Mouse (Mus musculus): Measurements from ENCODE around the gene Prr23a3.

Prr23a3 gene

DNA sequence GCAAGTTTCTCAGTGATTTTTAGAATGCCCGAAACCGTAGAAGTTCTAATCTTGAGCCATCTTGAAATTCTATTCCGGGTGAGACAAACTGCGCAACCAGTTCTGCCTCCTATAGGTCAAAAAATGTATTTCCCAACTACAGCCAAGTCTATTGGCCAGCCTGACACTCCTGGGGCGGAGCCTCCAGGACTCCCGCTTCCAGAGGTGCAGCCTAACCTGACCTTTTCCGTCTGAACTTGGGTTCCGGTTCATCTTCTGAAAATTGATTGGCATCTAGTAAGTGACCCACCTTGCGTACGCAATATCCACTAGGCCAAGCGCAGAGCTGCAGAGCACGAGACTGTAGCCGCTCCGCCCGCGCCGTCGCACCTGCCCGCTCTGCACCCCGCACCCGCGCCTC lies at the start of gene Prr23a3:
TSS of gene Prr23a3 (plus strand) at position 197 of the 400 bp plus-strand sequence.
- DNase-seq (ENCODE audit: low spot score): no peak

DNA sequence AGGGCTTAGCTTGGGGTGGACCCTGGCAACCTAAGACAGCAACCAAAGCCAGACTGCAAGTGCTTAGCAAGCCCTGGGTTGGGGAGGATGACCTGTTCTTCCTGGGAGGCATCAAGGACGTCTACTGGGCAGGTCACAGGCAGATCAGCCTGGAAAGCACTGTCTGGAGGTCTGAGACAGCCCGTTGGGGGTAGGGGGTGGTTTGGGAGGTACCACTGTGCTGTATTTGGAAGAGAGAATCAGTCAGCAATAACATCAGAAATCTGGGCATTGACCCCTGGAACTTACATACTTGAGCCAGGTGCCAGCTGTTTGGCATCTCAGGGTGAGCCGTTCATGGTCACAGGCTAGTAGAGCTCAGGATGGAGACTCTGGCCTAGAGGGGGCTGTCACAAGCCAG lies 48.5 kb upstream of the Prr23a3 start:
- no peak for DNase-seq (ENCODE audit: low spot score)

DNA sequence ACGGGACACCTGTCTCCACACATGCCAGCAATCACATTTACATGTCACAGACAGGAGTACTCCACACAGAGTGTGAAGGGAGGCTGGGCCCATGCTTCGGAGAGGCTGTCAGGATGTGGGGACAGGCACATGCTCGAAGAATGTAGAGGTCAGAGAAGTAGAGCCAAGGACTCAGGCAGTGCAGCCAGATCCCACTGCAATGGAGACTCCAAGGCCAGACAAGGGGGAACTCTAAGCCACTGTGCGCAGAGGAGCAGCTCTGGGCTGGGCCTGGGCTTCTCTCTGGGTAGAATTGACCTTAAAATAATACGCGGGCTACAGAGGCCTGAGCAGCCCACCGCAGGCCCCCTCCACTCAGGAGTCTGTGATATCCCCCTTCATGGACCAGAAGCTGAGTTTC lies 47.0 kb upstream of the Prr23a3 start:
- DNase-seq (ENCODE audit: low spot score): no peak

DNA sequence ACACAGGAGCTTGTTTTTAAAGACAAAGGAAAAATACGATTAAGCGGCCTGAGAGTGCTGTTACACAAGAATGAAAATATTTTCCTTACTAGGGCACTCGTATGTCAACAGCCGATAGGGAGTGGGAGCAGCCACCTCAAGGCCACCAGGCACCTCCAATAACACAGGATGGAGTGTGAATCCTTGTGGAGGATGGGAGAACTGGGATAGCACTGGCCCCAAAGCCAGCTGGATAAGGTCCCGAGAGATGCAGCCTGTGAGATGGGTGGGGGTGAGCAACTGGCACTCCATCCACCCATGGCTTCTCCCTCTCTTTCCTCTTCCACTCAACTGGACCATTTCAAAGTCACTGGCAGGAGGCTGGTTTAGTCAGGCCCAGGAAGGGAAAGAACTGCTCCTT lies 45.6 kb upstream of the Prr23a3 start:
- no peak for DNase-seq (ENCODE audit: low spot score)

DNA sequence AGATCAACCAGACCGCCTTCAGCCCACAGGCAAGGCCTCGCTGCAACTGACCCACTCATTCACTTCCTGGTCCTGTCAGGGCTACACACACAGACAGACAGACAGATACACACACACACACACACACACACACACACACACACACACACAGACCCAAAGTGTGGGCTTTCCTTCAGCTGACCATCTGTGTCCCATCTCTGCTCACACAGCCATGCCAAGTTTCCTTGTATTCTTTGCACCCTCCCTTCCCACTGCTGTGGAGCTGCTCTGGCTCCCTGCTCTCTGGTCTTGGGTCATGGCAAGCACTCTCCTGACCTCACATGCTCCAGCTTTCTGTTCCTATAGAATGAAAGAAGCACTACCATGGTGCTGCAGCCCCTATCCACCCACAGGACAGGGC lies 45.1 kb upstream of the Prr23a3 start:
- DNase-seq (ENCODE audit: low spot score): no peak

DNA sequence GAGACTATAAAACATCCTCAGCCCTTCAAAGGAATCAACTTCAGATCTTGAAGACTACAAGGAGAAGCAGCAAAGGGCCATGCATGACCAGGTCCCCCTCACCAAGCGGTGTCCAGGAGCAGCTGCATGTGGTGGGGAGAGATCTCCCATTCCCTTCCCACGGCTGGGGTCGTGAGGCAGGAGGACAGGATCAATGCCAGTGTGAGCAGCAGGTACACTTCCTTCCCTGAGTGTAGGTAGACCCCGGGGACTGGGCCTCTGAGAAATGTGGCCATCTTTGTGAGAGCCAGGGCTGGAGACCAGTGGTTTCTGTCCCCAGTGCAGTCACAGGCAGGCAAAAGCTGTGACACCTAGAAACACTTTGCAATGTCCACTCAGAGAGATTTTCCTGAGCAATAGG lies 44.1 kb upstream of the Prr23a3 start:
- DNase-seq (ENCODE audit: low spot score): no peak

DNA sequence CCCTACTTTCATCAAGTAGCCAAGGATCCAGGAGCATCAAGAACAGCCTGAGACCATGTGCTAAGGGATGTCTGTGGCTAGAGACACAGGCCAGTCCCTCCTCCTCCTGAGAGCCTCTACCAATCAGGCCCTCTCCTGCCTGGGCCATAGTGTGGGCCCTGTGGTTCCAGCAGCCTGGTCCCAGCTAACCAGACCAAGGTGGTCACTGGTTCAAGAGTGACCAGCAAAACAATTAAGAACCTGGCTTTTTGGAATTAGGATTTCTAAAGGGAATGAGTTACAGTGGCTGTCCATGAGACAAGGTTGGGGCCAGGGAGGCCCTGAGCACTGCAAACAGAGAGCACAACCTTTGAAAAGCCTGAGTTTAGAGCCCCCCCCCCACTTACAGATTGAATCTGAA lies 43.5 kb upstream of the Prr23a3 start:
- no peak for DNase-seq (ENCODE audit: low spot score)

DNA sequence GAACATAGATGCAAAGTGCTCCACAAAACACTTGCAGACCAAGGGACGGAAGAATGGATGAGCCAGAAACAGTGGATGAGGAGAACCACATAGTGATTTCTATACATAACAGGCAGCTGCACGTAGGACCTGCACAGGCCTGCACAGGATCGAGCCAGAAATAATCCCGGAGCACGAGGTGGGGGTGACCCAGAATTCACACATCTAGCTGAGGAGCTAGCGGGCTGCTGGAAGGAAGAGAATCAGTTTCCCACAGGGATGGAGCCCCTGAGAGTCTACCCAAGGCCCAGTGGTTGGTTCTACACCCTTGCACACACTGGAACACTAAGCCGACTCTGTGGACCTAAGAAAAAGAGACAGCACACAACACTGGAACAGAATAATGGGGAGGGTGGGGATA lies 40.8 kb upstream of the Prr23a3 start:
- DNase-seq (ENCODE audit: low spot score): no peak

DNA sequence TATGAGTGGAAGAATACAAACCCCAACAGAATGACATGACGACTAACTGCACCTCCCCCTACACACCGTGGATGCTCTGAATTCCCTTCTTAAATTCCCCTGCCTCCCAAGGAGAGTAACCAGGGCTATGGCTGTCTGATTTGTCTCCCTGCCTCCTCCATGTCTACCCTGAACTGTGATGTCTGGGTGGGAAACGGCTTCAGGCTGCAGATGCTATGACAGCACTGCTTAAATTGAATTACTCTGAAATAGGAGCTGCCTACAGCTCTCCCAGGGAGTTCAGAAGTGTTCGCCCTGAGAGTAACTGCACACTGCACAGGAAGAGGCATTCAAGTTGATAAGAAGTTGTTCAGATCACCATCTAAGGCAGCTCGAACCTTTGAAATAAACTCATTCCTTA lies 35.1 kb upstream of the Prr23a3 start:
- DNase-seq (ENCODE audit: low spot score): no peak

DNA sequence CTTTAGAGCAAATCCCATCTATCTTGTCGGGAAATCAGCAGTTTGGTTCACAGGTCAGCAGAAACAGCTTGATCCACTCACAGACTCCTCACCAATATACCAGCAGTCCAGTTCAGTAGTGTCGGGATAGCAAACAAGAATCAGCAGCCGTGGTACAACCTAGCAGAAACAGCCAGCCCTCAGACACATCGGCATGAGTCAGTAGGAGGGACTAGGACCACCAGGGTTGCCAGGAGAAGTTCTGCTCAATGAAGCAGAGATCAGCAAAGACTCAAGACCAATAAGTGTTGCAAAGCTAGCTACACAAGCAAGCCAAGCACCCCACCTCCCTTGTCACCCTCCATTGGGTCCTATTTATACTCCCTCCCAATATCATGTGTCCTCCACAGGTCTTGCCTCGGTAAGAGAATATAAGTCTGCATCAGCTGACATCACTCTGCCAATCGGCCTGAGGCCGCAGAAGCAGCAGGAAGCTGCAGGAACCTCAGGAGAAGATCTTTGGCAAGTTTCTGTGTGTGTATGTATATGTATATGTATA lies 27.0 kb upstream of the Prr23a3 start:
- DNase-seq (ENCODE audit: low spot score): no peak

DNA sequence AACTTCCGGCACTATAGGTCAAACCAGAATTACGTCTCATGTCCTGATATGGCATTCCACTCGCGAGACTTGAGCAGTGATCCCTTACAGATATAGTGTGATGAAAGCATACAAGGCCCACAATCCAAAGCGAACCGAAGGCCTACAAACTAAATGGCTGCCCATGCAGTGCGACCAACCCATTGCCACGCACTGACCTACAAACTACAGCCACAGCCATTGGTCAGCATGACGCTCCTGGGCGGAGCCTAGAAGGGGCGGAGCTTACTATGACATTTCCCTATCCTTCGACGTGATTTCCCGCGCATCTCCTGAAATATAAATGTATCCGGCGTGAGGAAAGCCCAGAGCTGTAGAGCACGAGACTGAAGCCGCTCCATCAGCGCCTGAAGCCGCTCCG lies 22.4 kb upstream of the Prr23a3 start, which contains the start of gene Prr23a1:
TSS of gene Prr23a1 (plus strand) at position 387 of the 400 bp plus-strand sequence.
- DNase-seq (ENCODE audit: low spot score): no peak

DNA sequence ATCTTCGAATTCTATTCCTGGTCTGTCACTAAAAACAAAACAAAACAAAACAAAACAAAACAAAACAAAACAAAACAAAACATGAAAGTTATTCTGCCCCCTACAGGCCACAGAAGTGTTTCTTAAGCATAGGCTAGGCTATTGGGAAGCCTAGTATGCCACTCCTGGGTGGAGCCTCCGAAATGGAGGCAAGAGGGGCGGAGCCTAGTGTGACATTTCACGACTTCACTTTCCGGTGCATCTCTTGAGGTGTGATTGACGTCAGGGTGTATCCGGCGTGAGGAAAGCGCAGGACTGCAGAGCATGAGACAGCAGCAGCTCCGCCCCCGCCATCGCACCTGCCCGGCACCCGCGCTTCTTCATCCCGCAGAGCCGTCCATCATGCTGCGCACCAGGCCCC lies 8.4 kb upstream of the Prr23a3 start, which contains the start of gene Prr23a2:
TSS of gene Prr23a2 (plus strand) at position 285 of the 400 bp plus-strand sequence.
- no peak for DNase-seq (ENCODE audit: low spot score)

DNA sequence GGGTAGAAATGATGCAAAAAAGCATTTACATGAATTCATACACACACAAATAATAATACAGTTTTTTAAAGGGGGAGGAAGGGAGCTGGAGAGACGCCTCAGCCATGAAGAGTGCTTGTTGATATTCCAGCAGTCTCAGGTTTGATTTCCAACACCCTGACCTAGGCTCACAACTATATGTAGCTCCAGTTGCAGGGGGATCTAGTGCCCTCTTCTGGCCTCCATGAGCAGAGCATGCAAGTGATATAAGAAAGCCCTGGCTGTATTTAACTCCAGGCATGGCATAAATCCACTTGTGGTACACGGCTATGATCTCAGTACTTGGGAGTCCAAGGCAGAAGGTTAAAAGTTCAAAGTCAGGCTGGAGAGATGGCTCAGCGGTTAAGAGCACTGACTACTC lies 1.1 kb upstream of the Prr23a3 start:
- DNase-seq (ENCODE audit: low spot score): no peak

DNA sequence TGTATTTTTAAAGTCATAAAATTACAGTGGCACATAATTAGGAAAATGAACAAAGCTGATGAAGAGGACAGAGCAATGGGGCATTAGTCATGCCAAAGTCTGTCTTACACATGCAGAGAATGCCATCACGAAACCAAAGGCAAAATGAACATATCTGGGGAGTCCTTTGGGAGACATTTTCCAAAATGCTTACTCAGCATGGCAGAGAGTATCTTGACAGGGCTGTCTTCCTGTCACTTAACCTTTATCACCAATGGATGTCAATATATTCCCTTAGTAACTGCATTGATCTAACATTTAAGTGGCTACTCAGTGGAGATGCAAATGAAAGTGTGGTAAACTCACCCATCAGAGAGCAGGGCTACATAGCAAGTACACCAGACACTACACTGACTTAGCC lies 36.9 kb downstream of the Prr23a3 start:
- DNase-seq (ENCODE audit: low spot score): no peak

DNA sequence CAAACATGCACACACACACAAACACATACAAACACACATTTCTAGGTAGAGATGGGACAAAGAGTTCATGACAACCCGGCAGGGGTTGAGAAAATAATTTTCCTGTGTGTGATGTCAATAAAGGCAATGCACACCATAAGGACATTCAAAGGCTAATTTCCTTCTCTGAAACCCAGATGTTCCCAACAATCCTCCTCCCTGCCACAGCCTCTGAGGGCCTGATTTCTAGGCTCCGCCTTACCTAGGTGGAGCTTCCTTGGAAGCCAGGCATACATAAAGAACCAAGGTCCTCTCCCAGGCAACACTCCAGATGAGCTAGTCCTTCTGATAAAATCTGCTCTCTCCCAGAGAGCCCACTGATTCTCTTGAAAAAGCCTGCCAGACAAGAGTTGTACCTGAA lies 38.3 kb downstream of the Prr23a3 start, which contains the start of gene 7420426K07Rik:
TSS of gene 7420426K07Rik (plus strand) at position 301 of the 400 bp plus-strand sequence.
- DNase-seq (ENCODE audit: low spot score): no peak
